Mouse (Mus musculus) liver, embryonic 14.5 days (tissue): ENCODE measurements around the gene Gdpd2.

ENCODE experiments used
- CTCF ChIP-seq: IDR thresholded peaks from 2 replicates; pipeline ENCODE4 v1.5.1; 2016; ENCODE audit warnings: antibody characterized with exemption, low read depth, control low read depth
- EP300 ChIP-seq: IDR thresholded peaks from 2 replicates; pipeline ENCODE4 v1.6.1; 2016; ENCODE audit warnings: antibody characterized with exemption, low read depth

DNA sequence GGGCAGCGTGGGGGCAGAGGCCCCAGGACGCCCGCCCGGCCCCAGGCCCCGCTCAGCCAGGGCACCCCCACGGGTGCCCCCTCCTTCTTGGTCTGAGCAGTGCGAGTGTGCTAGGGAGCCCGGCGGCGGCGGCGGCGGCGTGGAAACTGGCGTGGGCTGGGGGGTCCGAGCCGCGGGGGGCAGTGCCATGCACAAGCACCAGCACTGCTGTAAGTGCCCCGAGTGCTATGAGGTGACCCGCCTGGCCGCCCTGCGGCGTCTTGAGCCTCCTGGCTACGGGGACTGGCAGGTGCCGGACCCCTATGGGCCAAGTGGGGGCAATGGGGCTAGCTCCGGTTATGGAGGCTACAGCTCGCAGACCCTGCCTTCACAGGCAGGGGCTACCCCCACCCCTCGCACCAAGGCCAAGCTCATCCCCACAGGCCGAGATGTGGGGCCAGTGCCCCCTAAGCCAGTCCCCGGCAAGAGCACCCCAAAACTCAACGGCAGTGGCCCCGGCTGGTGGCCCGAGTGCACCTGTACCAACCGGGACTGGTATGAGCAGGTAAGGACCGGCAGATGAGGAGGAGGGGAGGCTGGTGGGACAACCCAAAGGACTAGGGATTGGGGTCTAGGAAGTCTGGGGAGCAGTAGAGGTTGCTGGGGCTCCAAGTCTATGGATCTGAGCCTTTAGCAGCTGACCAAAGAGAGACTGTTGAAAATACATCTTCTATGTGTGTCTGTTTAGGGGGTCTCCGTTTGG lies 38.4 kb downstream of the Gdpd2 start:
- TF ChIP-seq CTCF (no peak), EP300 (no peak)
